Mouse (Mus musculus) testis, postnatal 10 days (tissue): Measurements from ENCODE around the gene Pttg1.
A peak's percentile ranks its signal among the peaks of the same experiment; 100 is the strongest.

Source experiments
- DNase-seq: peaks from one replicate; pipeline ENCODE4 v3.0.0; 2021; ENCODE audit warnings: low spot score

The Pttg1 gene

DNA sequence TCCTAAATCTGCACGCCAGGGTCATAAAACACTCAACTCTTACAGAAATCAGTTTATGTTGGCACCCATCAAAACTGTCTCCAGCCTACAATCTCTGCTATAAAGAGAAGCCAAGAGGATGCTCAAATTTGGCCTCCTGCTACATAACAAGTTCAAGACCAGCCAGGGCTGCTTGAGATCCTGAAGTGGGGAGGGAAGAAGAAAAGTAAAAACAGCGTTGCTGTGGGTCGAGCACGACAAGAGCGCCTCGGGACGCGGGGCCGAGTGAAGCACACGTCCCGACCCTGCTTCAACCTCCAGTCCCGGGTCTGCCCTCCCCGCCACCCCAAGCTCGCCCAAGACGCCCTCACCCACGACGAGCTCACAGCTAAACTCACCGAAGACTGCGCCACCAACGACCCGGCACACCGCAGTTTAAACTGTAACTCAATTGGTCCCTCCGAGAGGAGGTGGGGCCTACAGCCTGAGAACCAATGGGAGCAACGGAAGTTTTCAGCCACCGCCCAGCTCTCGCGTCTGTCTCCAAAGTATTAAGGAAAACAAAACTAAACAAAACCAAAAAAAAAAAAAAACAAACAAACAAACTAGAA is at the start of gene Pttg1:
Pttg1 (minus strand) TSS at position 428 of the 590 bp plus-strand sequence.
- peak; percentile 82 for DNase-seq

DNA sequence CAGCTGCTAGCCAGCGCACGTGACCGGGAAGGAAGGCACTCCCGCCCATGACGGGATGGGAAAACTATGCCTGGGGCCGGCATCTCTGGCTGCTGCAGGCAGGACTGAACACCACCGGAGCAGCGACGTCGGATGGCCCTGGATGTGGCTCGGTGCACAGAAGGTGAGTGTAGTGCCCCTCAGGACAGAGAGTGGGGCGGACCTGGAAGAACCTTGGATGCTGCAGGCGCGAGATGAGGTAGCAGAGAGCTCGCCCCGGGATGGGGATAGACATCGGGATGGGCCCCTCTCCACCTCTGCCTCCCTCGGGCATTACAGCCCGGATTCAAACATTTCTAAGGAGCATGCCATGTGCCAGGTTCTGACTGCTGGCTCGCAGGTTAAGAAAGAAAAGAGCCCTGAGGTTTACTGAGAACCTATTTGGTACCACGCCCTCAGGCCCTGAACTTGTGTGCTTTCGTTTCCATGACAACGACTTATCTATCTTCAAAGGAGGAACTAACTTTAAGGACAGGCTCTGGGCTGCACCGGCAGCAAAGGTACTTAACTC is 48.2 kb upstream of the Pttg1 start, which contains the start of gene C1qtnf2:
C1qtnf2 (plus strand) TSS at position 52 of the 550 bp plus-strand sequence.
- DNase-seq, result peak; percentile 71

DNA sequence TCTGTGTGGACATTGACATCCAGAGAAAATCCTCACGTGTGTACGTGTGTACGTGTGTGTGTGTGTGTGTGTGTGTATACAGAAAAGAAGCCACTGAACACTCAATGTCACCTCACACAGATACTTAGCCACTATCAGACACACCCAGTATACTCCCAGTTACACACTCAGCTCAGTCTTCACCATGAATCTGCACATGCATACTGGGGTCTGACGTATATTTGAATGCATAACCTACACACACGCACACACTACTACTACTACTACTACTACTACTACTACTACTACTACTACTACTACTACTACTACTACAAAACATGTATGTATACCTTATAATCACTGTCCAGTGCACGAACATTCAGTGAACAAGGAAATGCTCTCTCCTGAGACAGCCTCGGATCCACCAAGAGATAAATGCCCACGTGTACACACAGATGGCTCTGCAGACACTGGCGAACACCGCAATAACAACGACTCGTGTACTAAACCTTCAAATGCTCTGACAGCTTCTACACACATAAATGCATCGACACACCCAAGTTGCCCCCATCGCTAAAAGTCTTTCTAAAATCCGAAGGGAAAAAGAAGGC is 47.7 kb upstream of the Pttg1 start:
- DNase-seq, result no peak

DNA sequence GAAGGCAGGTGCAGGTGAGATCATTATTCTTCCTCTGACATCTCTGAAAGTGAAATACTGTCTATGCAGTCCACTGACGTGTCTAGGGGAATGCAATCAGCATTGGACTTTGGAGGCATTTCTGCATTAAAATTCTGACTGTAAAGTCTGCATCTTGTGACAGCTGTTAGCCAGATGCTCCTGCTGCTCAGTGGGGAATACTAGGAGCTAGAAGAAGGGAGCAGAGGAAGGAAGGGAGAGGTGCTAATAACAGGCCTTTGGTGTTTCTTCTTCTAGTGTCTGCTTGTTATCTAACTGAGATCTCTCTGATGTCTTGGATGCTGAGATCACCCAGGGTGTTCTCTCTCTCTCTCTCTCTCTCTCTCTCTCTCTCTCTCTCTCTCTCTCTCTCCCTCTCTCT is 47.1 kb upstream of the Pttg1 start:
- DNase-seq, result no peak

DNA sequence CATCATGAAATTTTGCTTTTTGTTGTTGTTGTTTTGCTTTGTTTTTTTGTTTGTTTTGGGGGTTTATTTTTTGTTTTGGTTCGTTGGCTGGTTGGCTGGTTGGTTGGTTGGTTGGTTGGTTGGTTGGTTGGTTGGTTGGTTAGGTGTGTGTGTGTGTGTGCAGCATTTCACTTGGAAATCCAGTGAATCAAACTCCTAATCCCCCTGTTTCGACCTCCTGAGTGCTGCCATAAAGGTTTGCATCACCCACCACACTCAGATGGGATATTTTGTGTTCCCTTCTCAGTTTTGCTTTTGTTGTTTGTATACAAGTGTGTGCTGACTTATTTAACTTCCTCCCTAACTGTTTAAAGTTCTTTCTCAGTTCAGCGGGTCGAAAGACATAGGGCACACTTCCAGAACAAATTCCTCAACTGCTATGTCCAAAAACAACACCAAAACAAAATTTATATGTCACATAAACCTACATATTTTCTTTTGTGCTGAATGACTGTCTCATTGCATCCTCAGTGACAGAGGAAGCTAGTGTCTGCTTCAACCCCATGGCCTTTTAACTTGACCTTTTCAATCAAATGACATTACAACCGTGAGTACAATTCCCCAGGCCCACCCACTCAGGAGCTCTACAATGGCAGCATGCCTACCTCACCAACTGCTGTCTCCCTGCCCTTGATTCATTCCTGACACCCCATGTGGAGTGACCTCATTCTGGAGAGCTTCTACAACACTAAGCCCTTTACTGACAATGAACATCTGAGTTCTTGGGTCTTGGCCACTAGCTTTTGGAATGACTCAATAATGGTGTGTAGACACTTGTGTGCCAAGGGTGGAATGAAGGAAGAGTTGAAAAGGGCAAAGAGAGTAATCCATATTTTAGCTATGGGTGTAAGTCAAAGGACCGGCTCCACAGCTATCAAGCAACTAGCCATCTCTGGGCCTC is 45.1 kb upstream of the Pttg1 start:
- DNase-seq, result no peak

DNA sequence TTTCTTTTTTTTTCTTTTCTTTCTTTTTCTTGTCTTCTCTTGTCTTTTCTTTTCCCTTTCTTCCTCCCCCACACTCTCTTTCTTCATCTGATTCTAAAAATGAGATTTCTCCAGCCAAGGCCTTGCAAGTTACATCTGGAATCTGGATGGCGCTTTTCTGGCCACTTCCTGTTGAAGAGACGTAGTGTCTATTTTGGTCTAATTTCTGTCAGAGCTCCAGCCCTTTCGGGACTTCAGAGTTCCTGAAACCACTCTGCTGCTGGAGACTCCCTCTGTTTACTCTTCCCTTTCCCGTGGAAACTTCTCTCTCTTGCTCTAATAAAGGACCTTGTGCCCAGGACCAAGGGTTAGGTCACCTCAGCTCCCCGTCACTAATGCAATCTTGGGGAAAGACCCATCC is 44.1 kb upstream of the Pttg1 start:
- DNase-seq, result no peak

DNA sequence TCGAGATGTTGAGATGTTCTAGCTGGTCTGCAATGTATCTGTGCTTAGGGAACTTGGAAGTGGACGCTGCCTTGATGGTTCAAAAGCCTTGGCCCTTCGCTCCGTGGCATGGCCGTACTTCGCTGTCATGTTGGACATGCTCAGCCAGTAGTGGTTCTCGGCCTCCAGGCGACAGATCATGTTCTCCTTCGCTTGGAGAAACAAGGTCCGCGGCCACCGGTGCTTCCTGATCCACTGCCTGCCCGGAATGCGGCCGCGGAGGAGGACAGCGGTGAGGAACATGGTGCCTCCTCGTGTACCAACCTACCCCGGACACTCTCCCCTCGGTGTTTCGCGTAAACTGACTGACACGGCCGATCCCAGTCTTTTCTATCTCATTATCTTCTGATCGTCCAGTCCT is 37.2 kb upstream of the Pttg1 start:
- DNase-seq, result no peak

DNA sequence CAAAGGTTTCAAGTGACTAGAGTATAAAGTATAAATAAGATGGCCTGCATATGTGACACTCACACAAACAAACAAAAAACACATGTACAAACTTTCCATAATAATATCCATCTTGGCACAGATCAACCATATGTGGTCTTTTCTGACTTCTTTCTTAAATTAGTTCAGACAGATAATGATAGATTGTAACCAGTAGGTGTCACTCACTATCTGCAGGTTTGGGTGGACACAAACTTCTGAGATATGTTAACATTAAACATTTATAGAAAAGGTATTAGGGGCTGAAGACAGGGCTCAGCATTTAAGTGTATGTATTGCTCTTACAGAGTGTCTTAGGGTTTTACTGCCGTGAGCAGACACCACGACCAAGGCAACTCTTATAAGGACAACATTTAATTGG is 26.2 kb upstream of the Pttg1 start:
- DNase-seq, result no peak

DNA sequence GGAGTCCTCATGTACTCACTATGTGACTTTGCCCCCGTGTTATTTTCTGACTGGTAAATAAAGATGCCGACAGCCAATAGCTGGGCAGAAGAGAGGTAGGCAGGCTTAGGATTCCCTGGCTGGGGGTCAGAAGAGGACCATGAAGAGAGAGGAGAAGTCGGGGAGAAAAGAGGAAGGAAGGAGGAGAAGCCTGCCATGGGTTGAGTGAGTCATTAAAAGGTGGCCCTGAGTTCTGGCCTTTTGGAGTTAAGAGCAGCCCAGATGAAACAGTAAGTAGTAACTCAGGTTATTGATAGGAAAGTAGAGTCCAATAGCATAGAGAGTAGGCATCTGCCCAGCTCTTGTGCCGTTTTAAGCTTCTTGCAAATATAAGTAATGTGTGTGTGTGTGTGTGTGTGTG is 25.3 kb upstream of the Pttg1 start:
- DNase-seq, result no peak

DNA sequence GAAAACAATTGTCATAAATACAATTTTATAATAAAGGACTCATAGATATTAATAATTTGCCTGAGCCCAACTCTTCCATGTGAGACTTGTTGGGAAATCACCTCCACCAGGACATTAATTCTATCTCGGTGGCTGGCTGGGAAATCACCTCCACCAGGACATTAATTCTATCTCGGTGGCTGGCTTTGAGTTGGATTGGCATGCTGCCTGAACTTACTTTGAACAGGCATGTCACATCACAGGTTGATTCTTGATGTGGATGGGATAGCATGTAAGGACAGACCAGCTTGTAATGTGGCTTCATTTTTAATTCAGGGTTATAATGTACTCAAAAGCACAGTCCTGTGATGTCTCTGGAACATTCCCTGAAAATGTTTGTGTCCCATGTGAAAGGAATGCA is 23.9 kb upstream of the Pttg1 start:
- no peak for DNase-seq

DNA sequence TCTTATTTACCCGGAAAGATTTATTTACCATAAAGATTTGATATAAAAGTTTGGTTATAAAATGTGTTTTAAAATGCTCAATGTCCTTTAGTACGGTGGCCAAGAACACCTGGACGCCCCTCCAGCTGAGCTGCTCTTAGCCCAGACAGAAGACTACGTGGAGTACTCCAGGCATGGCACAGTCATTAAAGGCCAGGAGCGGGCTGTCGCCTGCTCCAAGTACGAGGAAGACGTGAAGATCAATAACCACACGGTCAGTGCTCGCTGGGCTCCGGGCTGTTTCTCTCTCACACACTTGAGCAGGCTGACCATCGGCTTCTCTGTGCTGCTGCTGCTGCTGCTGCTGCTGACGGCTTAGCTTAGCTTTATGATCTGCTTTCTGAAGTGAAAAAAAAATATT is 17.1 kb upstream of the Pttg1 start:
- no peak for DNase-seq

DNA sequence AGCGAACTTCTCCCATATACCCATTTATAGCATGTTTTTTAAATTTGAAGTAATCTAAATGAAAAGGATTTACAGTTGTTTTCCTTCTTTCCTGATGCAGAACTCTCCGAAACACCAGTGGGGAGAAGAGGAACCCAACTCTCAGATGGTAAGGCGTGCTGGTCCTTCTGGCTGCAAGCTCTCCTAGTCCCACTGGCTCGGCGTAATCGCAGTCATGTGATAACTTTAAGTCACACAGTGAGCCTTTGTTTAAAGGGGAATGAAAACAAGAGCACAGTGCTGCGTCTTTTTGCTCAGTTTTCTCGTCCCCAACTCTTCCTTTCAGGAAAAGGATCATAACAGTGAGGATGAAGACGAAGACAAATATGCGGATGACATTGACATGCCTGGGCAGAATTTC is 15.1 kb upstream of the Pttg1 start:
- DNase-seq, result no peak

DNA sequence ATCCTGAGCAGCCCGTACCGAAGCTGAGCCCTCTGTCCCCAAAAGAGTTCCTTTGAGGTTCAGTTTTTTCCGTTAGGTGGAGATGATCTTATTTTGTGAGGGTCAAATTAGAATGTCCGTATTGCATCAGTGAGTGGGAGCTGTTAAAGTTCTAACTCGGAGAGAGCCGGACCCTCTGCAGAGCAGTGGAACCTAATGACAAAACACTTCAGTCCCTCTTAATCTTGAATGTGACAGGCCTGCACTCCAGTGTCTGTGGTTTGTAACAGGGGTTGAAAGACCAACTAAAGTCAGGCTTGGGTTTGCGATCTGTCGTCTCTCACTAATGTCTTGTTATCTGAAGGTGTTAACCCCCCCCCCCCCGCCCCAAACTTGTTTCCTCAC is 8.0 kb upstream of the Pttg1 start:
- DNase-seq, result no peak

DNA sequence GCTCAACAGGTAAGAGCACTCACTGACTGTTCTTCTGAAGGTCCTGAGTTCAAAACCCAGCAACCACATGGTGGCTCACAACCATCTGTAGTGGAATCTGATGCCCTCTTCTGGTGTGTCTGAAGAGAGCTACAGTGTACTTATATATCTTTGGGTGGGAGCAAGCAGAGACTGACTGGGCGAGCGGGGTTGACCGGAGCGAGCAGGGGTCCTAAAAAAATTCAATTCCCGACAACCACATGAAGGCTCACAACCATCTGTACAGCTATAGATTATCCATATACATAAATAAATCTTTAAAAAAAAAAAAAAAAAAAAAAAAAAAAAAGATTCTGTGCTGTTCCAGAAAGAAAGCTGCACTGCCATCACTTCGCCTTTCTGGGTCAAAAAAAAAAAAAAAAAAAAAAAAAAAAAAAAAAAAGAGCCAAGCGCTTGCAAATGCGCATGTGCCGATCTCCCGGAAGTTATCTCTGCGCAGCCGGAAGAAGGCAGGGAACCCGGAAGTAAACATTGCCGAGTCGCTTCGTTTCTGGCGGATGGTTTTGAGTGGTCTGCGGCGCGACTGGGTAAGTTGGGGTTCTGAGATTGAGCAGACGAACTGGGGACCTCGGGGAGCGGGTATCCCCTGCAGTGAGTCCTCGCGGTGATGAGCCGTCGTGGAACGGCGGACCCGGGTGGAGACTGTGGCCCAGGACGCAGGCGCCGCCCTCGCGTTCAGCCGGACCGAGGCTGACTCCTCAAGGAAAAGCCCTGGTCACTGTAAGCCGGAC is 7.4 kb upstream of the Pttg1 start, which contains the start of gene Slu7:
Slu7 (plus strand) TSS at position 491 of the 770 bp plus-strand sequence.
- DNase-seq, result peak; percentile 79

DNA sequence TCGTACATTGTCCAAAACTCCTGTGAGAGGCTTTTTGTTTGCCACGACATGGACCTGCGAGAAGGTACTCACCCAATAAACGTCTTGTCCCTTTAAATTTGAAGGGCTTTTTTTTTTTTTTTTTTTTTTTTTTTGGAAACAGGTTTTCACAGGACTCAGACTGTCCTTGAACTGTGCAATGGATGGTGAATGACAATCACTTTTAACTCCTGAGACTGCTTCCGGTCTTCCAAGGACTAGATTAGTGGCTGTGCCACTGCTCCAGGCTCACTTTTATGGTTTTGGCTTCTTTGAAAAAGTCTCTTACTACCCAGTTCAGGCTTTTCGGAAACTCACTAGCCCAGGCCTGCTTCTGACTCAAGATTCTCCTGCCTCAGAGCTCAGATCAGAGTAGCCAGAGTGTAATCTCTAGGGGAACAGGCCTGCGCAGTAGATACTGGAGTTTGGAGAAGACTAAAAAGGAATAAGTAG is 398 bp upstream of the Pttg1 start:
- no peak for DNase-seq

DNA sequence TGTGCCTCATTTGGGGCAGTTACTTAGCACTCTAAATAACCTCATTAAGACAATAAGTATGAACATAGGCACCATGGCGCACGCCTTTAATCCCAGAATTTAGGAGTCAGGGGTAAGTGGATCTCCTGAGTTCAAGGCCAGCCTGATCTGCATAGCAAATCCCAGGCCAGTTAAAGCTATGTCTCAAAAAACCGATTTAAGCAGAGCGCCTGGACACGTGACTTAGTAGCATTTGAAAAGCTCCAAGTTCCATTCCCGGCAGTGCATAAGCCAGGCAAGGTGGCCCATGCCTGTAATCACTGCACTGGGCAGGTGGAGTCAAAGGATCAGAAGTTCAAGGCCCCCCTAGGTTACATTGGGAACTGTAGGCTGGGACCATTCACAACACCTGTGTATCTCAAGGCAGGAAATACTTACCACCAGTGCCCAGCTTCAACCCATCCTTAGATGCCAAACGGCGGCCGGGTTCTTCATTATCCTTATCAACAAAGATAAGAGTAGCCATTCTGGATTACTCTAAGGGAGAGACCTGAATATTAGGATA is 813 bp downstream of the Pttg1 start:
- no peak for DNase-seq

DNA sequence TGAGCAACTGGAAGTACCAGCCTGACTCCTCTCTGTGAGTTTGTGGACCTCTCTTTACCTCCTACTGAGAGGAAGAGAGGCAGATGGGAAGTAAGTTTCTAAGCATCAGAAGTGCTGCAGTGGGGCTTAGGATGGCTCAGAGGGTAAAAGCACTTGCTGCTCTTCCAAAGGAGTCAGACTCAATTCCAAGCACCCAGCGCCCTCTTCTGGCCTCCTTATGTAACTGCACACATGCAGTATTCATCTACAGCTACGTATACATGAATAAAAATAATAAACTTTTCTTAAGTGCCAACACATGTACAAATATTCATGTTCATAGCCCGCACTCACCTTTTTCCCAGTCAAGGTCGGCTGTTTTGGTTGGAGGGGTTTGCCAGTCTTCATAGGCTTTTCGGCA is 1.7 kb downstream of the Pttg1 start:
- DNase-seq, result peak; percentile 50

DNA sequence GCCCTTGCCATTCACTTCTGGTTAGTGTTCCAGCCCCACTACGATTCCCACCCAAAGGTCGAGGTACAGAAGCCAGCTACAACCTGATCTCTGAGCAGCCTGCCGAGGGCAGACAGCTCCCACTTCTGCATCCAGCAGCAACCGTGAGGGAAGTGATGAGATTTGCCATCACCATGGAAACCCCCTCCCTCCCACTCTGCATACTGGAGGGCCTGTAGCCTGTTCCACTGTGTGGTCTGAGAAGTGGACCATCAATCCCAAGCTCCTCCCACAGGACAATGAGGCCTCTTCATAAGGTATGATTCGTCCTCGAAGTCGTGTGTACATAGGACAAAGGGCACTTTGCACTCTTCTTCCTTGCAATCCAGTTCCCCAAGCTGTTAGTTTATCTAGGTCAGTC is 8.8 kb downstream of the Pttg1 start:
- DNase-seq, result no peak

DNA sequence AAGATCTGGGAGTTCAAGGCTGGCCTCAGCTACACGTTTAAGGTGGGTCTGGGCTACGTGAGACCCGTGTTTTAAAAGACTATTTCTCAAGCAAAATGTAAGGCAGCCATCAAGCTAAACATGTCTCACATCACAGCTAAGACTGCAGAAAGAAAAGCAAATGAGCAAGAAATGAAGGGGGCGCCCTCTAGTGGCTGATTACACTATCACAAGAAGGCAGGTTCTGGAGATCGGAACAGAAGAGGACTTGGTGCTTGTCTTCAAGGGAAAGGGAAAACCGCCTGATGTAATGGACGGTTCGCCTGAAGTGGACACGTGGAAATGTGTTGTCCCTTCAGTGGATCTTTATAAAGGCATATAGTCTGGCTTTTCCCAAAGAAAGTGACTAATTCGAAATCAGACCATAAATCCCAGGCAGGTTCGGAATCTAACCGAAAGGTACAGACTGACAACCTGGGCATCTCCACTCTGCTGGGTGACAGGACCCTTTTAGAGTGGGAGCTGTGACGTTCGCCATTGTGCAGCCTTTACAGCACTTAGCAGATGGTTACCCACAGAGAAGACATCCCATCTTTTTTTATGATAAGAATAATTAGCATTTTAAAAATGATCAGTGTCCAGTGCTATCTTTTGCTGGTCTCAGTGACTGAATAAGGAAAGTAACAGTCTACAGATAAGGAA is 13.1 kb downstream of the Pttg1 start:
- peak; percentile 86 for DNase-seq

DNA sequence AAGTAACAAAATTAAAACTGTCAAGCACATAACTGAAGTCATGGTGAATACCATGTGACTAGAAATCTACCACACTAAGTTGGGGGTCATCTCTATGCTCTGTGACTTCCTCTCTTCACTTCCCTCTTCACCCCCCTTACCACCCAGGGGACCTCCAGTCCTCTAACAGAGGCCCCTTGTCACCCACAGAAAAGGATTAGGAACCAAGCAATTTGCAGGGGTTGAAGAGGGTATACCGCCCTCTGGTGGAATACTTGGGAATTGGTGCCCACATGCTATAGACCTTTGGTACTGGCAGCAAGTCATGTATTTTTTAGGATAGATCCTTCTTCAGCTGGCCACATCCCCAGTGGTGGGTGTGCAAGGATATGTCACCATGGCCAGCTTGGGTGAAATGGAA is 14.6 kb downstream of the Pttg1 start:
- DNase-seq, result peak; percentile 78

DNA sequence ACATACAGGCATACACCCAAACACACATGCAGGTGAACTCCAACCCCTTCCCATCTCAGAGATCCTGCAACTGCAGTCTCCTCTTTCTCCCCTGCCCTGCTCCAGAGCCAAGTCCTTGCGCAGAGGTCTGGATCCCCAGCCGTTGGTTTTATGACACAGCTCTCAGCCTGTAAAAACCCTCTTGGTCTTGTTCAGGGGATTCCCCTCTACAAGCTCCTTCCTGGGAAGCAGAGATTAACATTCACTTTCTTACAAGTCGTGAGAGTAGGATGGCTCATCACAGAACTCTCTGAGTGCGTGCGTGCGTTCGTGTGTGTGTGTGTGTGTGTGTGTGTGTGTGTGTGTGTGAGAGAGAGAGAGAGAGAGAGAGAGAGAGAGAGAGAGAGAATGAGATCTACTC is 15.8 kb downstream of the Pttg1 start:
- DNase-seq, result no peak
